Mouse (Mus musculus): ENCODE measurements at regions not wholly inside any gene's neighbourhood (a gene's known extent, or its start where the extent isn't known, plus 50 kb on each side); places are given as distances from the start of the nearest gene placed in this dataset.

DNA sequence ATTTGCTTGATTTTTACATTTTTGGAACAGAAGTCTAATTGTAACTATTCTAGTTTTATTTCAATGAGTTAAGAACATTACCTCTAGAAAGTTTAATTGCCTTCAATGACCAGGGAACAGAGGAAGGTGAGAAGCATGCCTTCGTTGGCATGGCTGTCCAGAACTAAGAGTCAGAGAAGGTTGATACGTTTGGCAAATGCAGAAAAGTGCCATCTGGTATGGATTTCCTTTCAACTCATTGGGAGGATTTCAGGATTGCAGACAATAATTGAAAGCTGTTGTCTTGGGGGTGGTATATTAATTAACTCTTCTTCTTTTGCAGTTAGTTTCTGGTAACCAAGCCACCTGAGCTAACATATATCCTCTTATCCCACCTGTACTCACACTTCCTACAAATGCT, 489.5 kb upstream of the Etaa1 start:
- no peak for TF ChIP-seq POLR2A (IDR thresholded peaks at IDR 0.05; ENCODE audit: low read depth, low read length)
- no peak for TF ChIP-seq CTCF (IDR thresholded peaks at IDR 0.05; ENCODE audit: extremely low read depth, insufficient read length, insufficient replicate concordance, low read depth, low read length)
